Mouse (Mus musculus): ENCODE measurements around the gene Ddi1. TPM values are rescaled to one million over a fixed set of nuclear protein-coding genes. Genes with fewer than 3 reads are reported as not detected.

Ddi1 gene
- polyA plus RNA-seq, 1 experiment from 2014 or later = 0.09 TPM

Other genes starting within 250 kb of the Ddi1 start
- gene Pdgfd, start 101.3 kb downstream of the Ddi1 start, polyA plus RNA-seq (2014; fragmentation: Nextera tagmentation; extraction: Ambion mirVana) = 2.3 and 3.4 TPM in 2 replicates